Mouse (Mus musculus) erythroid progenitor cell, adult 5-6 weeks (primary cell): ENCODE measurements at regions not wholly inside any gene's neighbourhood (a gene's known extent, or its start where the extent isn't known, plus 50 kb on each side); places are given as distances from the start of the nearest gene placed in this dataset.

Source experiments
- ATAC-seq: replicated peaks from 2 replicates; pipeline ENCODE4 v1.8.0; 2016; ENCODE audit warnings: moderate number of reproducible peaks, mild to moderate bottlenecking, moderate TSS enrichment, inconsistent platforms; ENCODE audit not compliant: poor library complexity, low FRiP score, severe bottlenecking

GRCm38 (mm10) chr11:24226755-24227154 is 148.9 kb downstream of the Bcl11a start:
- no peak for ATAC-seq

DNA sequence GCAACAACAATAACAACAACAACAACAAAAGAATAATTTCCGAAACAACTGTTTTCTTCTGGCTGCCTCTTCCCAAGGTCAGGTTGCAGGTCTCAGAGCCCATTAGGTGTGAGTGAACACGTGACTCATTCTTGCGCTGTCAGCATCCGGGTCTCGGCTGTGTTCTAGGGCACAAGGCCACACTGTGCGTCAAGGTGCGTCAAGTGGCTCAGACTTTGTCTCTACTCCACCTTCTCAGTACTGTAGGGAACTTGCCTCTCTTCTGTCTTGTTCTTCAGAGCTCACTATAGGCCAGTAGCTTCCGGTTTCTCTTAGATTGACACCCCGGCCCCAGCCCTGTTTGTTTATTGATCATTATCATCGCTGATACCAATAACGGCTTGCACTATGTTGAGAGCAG is 155.5 kb downstream of the Bcl11a start:
- ATAC-seq, result no peak

GRCm38 (mm10) chr11:24233821-24234220 is 156.0 kb downstream of the Bcl11a start:
- ATAC-seq, result no peak

DNA sequence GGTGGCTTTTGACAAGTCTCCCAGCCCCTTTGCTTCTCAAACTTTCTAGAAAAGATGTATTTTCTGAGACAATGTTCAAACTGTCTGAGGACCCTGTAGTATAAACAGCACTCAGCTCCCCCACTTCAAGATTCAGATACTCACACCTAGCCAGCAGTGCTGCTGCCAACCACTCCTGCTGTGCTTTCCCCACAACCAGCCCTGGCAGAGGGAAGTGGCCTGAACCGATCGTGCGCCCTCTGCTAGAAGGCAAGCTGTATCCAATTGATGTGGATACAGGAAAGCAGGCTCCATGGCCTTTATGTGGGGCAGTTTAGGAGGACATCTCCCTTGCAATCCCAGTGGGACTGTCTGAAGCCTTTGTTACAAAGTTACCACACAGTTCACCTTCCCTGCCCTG is 156.6 kb downstream of the Bcl11a start:
- no peak for ATAC-seq

GRCm38 (mm10) chr11:24235326-24235725 is 157.5 kb downstream of the Bcl11a start:
- no peak for ATAC-seq

- no peak for ATAC-seq
These were observed 161.8 kb downstream of the Bcl11a start for GRCm38 (mm10) chr11:24239631-24240030.

GRCm38 (mm10) chr11:24242096-24242495 is 164.2 kb downstream of the Bcl11a start:
- no peak for ATAC-seq

- no peak for ATAC-seq
These were observed 165.0 kb downstream of the Bcl11a start for GRCm38 (mm10) chr11:24242888-24243287.

GRCm38 (mm10) chr11:24245390-24245789 is 167.5 kb downstream of the Bcl11a start:
- ATAC-seq, result no peak

DNA sequence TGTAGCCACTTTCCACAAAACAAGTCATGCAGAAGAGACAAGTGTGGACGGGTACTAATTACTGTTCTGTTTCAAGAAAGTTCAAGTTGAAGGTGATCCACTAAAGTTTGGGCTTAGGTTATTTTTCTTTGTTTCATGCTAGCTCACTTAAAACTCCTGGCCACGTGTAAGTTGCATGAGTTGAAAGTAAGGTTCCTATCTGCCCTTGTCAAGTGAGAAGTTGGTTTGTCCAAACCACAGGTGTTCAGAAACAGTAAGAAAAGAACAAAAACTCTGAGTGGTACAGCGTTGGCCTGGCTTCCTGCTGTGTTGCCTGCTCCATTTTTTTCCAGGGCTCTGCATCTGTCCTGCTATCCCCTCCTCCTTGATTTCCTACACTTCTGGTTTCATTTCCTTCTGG is 168.5 kb downstream of the Bcl11a start:
- no peak for ATAC-seq

DNA sequence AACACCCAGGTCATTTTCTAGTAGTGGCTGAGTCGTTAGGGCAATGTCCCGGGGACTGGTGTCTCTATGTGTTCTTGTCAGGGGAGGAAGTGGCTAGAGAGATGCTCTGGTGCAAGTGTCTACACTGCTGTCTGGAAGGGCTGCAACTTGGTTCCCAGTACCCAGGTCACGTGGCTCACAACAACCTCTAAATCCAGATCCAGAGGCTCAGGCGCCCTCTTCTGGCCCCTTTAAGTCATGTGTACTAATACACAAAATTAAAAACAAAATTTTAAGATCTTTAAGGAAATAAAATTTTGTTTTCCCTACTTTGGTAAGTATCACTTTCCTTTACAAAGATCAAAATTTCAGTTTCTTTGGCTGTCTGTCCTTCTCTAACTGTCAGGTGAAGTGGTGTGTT is 169.4 kb downstream of the Bcl11a start:
- ATAC-seq, result no peak

DNA sequence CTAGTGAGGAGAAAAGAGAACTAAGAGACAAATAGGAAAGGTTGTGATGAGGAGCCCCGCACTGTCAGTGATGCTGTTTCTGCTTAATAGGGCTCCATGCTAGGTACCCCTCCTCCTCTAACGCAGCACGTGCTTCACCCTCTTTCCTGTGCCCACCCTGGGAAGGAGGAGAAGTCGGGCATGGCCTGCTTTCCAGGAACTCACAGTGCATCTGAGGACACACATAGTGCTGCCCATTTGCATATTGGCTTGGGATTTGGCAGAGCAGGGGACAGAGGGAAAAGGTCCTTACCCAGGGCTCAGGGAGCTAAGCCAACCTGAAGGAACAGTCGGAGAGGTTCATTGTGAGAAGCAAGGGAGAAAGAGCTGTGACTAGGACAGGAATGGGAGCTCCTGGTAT is 173.7 kb downstream of the Bcl11a start:
- ATAC-seq, result no peak

DNA sequence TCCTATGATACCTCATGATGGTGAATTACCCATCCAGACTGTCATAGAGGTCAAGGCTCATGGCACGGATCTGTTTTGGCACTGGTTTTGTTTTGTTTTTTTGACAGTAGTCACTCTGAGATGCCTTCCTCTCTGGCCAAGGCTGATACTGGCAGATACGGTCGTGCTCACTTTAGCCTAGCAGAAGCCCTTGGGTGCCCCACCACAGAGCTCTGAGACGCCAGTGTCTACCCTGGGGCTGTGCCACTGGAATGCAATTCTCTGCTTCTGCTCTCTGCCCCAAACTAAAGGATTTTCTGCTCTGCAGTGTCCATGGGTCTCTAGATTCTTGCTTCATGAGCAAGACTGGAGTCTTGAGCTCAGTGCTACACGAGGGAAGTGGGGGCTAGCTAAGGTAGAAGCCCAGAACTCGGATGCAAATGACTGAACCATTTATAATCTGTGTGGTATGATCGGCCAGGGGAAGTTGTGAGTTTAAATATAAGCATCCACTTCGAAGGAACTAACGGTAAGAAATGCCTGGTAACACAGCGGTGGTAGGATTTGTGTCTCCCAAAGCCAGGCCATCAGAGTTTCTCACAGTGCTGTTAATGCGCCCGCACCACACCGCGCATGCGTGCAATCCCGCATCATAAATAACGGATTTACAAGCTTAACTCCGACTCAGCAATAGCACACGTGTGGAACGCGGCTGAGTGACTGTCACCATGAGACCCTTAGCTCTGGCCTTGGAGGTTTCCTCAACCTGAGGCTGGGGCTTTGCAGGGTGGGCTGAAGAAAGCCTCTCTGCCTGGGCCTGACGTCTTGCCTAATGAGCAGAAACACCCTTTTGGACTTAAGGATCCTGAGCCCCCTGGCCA is 177.6 kb downstream of the Bcl11a start:
- ATAC-seq, result no peak

DNA sequence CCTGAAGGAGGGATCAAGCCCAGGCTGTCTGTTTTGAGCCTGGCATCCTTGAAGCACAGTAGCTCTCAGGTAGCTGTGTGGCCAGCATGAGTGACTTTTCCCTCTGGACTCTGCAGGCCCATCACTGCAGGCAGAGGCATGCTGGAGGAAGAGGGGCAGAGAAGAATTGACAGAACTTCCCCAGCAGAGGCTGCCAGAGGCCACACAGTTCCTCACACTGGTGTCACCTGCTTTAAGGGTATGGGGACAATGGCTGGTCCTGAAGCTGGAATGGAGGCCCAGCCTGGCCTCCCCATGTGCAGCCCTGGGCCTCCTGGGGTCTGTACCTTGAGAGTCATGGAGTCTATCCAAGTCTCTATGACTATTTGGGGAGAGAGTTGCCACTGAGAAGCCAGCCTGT is 179.9 kb downstream of the Bcl11a start:
- no peak for ATAC-seq

DNA sequence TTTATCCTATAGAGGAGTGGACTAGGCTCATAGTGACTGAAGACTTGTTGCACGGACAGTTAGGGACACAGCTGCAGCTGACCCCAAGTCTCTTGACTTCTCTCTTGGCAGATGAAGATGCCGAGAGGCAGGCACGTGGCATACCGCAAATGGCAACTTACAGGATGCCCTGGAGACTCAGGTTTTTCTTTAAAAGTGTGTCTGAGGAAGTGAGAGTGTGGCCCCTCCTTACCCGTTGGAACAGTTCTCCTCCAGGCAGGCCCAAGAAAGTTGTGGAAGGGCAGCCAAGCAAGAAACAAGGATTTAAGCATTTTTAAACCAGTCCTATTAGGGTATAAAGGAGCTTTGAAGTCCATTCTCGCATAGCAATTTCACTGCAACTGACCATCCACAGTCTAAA is 180.5 kb downstream of the Bcl11a start:
- ATAC-seq, result no peak

- ATAC-seq, result no peak
These were observed 181.8 kb downstream of the Bcl11a start for GRCm38 (mm10) chr11:24259668-24260067.

- ATAC-seq, result no peak
These were observed 191.2 kb downstream of the Bcl11a start for GRCm38 (mm10) chr11:24269046-24269445.

GRCm38 (mm10) chr11:24281628-24282027 is 203.8 kb downstream of the Bcl11a start:
- ATAC-seq, result no peak

GRCm38 (mm10) chr11:24282556-24282955 is 204.7 kb downstream of the Bcl11a start:
- no peak for ATAC-seq

DNA sequence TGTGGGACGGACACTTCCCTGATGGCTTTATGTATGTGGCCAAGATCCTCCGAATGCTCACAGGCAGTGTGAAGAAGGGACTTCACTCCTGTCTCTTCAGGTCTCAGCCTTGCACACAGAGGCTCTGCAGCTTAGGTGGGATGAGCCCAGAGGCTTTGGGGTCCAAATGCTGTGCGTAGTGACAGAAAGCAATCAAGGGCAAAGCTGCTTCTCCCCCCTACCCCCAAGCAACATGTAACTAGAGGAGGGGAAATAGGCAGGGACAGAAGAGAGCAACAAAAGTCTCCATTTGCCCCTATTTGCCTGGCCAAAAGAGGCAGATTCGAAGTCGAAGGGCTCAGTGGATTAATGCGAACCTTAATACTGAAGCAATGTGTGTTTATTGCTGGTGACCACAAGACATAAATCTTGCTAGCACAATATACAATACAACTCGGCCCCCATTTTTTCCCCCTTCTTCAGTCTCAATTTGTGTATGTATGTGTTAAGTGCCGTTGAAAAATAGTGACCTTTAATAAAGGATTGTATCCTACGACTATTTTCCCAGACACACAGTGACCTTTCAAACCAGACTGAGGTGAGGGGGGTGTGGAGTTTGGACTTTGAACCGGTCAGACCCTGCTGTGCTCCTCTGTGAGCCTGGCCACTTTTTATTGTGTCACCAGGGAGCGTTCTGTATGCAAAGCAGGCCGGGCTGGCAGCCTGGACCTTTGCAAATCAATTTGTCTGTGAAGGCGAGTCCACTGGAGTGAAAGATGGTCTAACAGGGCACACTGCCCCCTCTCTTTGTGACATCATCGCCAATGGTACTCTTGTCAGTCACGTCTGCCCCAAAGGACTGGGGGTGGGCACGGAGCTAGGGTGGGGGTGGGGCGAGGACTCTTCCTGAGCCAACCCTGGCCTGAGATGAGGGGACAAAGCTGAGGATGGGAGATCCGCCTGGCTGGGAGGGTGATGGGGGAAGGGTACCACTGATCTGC is 208.6 kb downstream of the Bcl11a start:
- no peak for ATAC-seq

DNA sequence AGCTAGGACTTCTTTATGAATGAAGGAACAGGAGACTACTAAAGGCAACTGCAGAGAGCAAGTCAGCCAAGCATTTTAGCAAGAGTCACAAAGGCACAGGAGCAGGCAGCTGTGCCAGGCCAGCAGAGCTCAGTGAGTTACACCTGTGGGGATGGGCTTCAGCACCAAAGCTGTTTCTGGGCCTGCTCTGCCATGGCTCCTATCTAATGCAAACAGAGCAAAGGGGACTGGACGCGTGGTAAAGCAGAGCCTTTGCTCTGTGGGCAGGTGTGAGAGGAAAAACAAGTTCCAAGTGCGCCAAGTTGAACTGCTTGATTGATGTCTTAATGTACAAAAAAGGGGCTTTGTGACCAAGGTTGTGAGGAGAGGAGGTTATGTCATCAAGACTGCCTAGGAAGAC is 215.4 kb downstream of the Bcl11a start:
- no peak for ATAC-seq
